Mouse (Mus musculus) liver, embryonic 14.5 days (tissue): ENCODE data around the gene Bcl7a.

Experiments
- CTCF ChIP-seq: IDR thresholded peaks from 2 replicates; pipeline ENCODE4 v1.5.1; 2016; ENCODE audit warnings: antibody characterized with exemption, low read depth, control low read depth
- EP300 ChIP-seq: IDR thresholded peaks from 2 replicates; pipeline ENCODE4 v1.6.1; 2016; ENCODE audit warnings: antibody characterized with exemption, low read depth

GRCm38 (mm10) chr5:123310221-123310620 is 33.4 kb upstream of the Bcl7a start:
- TF ChIP-seq CTCF: no peak
- TF ChIP-seq EP300: no peak
